Mouse (Mus musculus) kidney, postnatal 4 days (tissue): Measurements from ENCODE around the gene Smagp.

Experiments
- DNase-seq, 2 experiments: peaks; one replicate each; pipeline ENCODE4 v3.0.0; 2021; ENCODE audit warnings: mixed read lengths in 2 of 2

Gene Smagp

GRCm38 (mm10) chr15:100636700-100637501, at the start of gene Smagp:
TSS of gene Smagp (minus strand) at chr15:100636940.
- peak; percentile 73 to 85 for DNase-seq

DNA sequence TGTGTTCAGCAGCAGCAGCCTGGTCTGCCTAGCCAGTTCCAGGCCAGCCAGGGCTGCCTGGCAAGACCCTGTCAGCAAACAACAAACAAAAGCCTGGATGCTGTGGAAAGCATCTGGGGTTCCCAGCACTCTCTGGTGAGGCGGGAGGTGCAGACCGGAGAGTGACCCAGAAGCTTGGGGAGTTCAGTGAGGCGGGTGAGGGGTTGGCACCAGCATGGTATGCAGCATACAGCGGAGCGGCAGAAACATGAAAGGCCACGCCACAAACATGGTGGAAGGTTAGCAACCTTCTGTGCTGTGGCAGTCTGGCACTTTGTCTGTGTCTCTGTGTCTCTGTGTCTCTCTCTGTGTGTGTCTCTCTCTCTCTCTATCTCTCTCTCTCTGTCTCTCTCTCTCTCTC, 49.7 kb upstream of the Smagp start:
- DNase-seq = no peak

DNA sequence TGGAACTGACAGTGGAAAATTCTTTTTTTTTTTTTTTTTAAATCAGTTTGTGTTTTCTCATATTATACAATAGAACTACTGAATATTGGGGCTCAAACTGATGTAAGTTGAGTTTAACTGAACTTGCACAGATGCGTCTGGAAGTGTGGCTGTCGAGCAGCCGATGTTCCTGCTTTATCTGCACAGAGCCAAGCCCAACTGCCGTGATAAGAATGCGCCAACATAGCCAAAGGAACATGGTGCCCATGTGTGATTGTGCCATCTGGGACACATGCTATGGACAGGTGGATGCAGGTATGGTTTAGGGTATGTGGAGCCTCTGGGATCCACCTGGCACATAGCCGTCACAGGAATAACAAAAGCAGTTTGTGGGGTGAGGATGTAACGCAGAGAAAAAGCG, 49.1 kb upstream of the Smagp start:
- no peak for DNase-seq

GRCm38 (mm10) chr15:100685255-100685654, 48.5 kb upstream of the Smagp start:
- DNase-seq = no peak

- no peak for DNase-seq
Measured at GRCm38 (mm10) chr15:100684450-100684849, 47.7 kb upstream of the Smagp start.

- DNase-seq = peak; percentile 87 to 90
Measured at GRCm38 (mm10) chr15:100683041-100683440, 46.3 kb upstream of the Smagp start.

DNA sequence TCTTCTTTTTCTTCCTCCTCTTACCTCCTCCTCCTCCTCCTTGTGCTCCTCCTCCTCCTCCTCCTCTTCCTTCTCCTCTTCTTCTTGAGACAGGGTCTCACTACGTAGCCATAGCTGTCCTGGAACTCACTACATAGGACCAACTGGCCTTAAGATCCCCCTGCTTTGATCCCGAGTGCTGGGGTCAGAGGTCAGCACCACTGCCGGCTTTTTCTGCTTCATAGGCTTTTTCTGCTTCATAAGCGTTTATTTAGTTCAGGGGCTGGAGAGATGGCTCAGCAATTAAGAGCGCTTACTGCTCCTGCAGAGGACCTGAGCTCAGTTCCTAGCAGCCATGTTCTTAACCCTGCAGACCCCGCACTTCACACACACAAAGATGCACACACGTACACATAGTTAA, 45.0 kb upstream of the Smagp start:
- DNase-seq = peak; percentile 47 to 67

- DNase-seq = no peak
Measured at GRCm38 (mm10) chr15:100680381-100680780, 43.6 kb upstream of the Smagp start.

DNA sequence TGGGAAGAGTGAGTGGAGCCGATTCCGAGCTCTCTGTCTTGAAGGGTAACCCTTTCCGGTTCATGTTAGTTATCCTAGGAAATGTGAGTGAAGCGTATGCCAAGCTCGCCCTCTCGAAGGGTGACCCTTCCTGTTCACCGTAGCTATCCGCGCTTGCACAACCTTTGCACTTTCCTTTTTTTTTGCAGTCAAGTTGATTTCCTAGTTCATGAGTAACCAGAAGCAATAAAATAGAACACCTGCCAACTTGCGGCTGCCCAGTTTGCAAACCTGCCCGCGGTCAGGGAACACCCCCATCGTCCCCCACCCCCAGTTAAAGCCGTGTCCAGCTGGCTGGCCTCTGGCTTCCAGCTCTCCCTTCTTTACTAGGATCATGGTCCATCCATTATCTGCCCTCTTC, 42.3 kb upstream of the Smagp start:
- peak; percentile 63 to 78 for DNase-seq

DNA sequence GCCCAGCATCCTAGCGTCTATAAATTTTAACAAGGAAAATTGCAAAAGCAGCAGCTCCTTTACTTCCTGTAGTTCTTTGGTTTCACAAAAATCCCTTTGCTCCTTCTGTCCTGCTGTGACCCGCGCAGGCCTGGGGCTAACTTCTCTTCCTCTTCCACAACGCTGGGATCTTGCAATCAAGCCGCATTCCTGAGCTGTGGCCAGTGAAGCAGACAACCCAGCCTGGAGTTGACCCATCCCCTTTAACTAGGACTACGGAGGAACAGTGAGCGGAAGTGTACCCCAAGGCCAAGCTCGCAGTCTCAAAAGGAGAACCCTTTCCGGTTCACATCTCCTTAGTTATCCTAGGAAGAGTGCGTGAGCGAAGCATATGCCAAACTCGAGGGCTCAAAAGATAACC, 41.8 kb upstream of the Smagp start:
- DNase-seq = peak; percentile 62 to 79

GRCm38 (mm10) chr15:100677675-100678074, 40.9 kb upstream of the Smagp start:
- no peak for DNase-seq

GRCm38 (mm10) chr15:100676521-100676920, 39.8 kb upstream of the Smagp start:
- no peak for DNase-seq

DNA sequence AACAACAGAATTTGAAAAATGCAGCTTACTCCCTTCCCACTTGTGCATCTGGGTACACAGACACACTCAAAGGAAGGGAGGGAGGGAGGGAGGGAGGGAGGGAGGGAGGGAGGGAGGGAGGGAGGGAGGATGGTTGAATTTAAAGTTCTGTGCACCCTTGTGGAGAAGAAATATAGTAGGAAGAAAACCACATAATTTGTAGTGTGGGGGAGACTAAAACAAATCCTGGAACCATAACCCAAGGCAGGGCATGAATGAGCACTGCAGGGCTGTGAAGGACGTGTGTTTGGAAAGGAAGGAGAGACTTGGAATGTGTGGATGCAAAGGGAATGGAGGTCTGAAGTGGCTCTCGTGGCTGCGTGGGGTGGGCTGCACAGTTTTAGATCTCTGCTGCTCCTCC, 38.7 kb upstream of the Smagp start:
- no peak for DNase-seq

GRCm38 (mm10) chr15:100674566-100674965, 37.8 kb upstream of the Smagp start:
- DNase-seq = no peak

DNA sequence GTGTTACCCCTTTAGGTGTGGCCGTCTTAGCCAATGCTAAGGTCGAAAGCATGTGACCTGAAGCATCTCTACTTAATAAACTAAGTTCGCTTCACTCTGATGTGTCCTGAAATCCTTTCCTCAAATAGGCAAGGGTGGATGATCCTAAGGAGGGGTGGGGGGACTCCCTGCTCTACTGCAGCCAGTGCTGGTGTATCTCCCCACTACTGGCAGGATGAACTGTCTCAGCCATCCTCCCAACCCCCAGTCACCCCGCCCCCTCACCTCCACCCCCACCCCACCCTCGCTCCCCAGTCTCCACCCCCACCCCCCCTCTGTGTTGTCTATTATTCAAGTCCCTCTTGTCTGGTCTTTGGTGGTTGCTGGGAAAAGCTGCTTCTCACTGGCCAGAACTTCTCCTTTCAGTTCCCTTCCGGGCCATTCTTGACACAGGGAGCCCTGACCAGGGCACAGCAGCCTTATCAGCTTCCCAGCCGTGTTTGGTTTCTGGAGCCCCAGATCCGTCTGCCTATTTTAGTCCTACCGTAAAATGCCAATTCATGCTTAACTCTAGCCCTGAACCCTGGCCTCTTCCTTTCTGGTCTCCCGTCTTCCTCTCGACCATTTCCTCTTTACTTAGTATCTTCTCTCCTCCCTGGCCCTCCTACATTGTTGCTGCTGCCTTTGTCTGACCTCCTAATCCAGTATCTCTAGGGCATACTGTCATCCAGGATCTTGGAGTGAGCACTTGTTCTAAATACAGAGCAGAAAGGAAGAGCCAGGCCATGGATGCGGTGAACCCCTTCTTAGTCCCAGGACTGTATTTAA, 37.0 kb upstream of the Smagp start:
- no peak for DNase-seq

GRCm38 (mm10) chr15:100670833-100671232, 34.1 kb upstream of the Smagp start:
- DNase-seq = no peak

DNA sequence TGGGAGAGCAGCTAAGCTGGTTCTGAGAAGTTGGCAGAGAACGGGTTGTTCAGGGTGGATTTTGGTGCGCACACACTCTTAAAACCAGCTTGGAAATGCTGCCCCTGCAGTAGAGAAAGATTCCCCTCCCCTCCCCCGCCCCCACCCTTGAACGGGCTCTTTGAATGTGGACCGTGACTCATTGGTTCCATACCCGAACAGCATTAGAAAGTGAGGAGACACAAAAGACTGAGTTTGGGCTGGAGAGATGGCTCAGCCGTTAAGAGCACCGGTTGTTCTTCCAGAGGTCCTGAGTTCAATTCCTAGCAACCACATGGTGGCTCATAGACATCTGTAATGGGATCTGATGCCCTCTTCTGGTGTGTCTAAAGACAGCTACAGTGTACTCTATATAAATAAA, 33.3 kb upstream of the Smagp start:
- no peak for DNase-seq

DNA sequence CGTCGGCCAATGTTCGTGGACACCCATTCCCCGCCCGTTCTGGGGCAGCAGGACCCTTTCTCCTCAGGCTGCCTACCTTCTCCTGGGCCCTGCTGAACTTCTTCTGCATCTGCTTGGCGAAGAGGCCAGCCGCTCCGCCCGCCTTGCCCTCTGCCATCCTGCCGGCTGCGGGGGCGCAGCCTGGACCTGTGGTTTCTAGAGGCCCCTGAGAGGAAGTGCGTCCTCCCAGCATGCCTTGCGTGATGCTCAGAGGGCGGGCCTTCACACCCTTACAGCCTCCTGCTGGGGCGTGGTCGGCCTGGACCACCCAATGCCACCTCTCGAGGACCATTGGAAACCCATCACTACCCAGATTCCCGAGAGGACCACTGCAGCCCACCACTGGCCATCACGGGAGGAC, 32.6 kb upstream of the Smagp start, which contains the start of gene Bin2:
Gene Bin2 (minus strand): TSS at position 217 of the 400 bp plus-strand sequence.
- no peak for DNase-seq

GRCm38 (mm10) chr15:100667871-100668545, 31.3 kb upstream of the Smagp start:
- no peak for DNase-seq

GRCm38 (mm10) chr15:100667420-100667819, 30.7 kb upstream of the Smagp start:
- DNase-seq = no peak

- no peak for DNase-seq
Measured at GRCm38 (mm10) chr15:100666851-100667250, 30.1 kb upstream of the Smagp start.

DNA sequence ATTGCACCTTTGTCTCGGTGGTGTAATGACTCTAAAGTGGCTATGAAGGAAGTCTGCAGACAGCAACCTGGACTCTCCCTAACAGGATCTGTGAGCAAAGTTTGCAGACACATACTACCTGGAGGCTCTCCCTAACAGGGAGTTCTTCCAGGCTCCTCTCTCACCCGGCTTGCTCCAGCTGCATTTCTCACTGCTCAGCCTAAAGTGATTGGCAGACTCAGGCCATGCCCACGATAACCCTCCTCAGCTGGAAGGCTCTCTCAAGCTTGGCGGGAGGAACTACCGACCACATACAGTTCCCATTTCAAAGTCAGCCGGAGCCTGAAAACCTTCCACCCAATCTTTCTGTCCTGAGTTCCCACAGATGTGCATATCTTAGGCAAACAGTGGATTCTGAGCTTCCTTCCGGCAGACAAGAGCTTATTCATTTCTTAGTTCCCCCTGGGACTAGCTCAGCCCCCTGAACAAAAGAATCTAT, 29.5 kb upstream of the Smagp start:
- peak; percentile 40 to 54 for DNase-seq
